Mouse (Mus musculus): ENCODE measurements around the gene Syngr2.
"Not testable (repeated sequence)": the region's sequence is repeated elsewhere in the genome, so short reads cannot be mapped to it uniquely, and the experiment has no call there.

The Syngr2 gene

GRCm38 (mm10) chr11:117829671-117830215 lies 20.3 kb downstream of the Syngr2 start:
- no peak for DNase-seq (ENCODE audit: extremely low spot score, low read depth, low spot score)

DNA sequence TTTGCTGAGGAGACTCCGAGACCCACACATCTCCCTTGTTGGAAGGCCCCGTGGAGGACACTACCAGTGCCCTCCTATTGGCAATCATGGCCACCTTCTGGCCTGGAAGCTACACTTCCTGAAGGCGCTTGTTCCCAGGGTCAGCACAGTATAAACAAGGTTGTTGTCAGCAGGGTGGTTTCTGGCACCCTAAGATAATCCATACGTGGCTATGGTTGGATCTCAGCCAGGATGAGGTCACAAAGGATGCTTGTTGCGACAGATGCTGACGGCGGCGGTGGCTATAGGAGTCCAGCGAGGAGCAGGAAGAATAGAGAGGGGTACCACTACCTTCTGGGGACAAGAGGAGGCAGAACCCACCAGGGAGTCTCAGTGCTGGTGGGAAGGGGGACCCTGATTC lies 20.9 kb downstream of the Syngr2 start:
- no peak for DNase-seq (ENCODE audit: extremely low spot score, low read depth, low spot score)

DNA sequence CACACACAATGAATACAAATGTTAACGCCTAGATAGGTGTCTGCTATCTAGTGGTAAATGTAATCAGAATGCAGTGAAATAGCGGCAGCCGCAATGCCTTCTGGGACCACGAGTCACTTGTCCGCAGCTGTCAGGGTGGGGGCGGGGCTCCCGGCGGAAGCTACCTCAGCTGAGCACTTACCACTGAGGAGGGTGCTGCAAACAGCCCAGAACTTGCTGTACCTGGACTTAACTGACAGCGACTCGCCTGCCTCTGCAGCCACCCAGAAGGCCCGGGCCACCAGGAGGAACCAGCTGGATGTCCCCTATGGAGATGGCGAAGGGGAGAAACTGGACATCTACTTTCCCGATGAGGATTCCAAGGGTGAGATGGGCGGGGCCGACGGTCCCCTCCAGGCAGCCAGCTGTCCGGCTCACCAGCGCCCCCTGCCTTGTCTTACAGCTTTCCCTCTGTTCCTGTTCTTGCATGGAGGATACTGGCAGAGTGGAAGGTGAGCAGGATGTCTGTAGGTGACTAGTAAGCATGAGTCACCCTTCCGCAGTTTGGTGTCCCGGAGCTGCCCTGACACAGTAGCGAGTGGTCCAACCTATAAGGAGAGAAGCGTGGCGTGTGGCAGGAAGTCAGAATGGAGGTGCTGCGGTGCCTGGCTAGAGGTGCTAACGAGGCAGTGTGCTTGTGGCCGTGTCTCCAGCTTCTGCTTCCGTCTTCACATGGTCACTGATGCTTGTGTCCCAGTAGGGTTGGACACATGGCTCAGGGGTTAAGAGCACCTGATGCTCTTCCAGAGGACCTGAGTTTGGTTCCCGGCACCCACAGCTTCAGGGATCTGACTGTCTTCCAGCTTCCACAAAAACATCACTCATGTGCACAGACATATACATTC lies 22.9 kb downstream of the Syngr2 start:
- DNase-seq (ENCODE audit: extremely low spot score, low read depth, low spot score): no peak

DNA sequence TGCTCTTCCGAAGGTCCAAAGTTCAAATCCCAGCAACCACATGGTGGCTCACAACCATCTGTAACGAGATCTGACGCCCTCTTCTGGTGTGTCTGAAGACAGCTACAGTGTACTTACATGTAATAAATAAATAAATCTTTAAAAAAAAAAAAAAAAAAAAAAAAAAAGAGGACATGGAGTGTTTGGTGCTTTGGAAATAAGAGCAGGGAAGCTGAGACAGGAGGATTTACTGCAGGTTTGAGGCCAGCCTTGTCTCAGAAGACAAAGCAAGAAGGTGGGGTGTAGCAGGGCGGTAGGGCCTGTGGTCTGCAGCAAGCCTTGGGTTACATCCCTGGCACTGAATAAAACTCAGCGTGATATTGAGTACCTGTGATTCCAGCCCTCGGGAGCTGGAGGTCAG lies 24.0 kb downstream of the Syngr2 start:
- not testable (repeated sequence) for DNase-seq (ENCODE audit: extremely low spot score, low read depth, low spot score)

GRCm38 (mm10) chr11:117834086-117834485 lies 24.6 kb downstream of the Syngr2 start:
- no peak for DNase-seq (ENCODE audit: extremely low spot score, low read depth, low spot score)

DNA sequence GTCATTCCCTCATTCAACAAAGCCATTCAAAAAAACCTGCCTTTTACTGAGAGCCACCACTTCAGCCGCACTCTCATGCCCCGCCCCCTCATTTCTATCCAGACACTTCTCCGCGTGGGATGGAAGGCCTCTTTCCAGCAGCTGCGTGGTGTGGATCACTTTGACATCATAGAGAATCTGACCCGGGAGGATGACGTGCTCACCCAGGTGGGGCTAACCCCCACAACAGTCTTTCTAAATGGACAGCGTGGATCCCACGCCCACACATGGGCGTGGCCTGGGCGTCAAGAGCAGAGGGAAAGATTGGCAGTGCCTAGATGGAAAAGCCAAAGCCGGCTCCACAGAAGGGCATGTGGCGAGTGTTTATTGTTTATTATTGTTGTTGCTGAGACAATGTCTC lies 26.8 kb downstream of the Syngr2 start:
- DNase-seq (ENCODE audit: extremely low spot score, low read depth, low spot score): no peak

- DNase-seq (ENCODE audit: extremely low spot score, low read depth, low spot score): no peak
Observed at GRCm38 (mm10) chr11:117838572-117838971, 29.1 kb downstream of the Syngr2 start.

- DNase-seq (ENCODE audit: extremely low spot score, low read depth, low spot score): no peak
Observed at GRCm38 (mm10) chr11:117839021-117839420, 29.6 kb downstream of the Syngr2 start.

GRCm38 (mm10) chr11:117840910-117841309 lies 31.4 kb downstream of the Syngr2 start:
- no peak for DNase-seq (ENCODE audit: extremely low spot score, low read depth, low spot score)

GRCm38 (mm10) chr11:117843434-117843833 lies 34.0 kb downstream of the Syngr2 start:
- no peak for DNase-seq (ENCODE audit: extremely low spot score, low read depth, low spot score)

DNA sequence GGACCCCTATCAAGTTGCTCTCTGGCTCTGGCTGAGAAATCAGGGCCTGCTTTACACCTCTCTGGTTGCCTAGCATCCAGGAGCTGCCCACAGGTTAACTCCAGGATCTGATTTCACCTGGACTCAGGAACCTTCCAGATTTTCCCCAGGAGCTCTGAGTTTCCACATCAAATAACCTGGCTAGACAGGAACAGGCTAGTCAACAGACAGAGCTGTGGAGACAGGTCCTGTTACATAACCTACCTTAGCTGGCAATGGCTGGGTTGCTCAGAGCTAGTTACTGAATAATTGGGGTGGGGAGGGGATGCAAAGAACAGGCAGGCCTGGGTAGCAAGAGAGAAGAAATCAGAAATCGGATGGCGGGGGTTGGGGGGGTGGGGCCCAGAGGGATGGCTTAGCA lies 35.5 kb downstream of the Syngr2 start:
- DNase-seq (ENCODE audit: extremely low spot score, low read depth, low spot score): no peak

DNA sequence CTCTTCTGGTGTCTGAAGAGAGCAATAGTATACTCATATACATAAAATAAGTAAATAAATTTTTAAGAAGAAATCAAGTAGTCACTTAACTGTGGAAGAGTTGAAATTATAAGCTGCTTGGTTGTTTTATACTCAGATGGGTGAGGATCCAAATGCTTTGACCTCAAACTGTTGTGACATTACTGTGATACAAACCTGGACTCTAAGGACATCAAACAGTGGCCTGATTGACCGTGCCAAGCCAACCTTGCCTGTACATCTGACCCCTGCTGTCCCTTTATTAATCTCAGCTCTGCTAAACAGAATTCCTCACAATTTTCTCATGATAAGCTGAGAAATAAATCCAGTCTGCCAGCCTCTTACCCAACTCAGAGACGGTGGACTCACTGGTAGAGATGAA lies 36.2 kb downstream of the Syngr2 start:
- no peak for DNase-seq (ENCODE audit: extremely low spot score, low read depth, low spot score)

DNA sequence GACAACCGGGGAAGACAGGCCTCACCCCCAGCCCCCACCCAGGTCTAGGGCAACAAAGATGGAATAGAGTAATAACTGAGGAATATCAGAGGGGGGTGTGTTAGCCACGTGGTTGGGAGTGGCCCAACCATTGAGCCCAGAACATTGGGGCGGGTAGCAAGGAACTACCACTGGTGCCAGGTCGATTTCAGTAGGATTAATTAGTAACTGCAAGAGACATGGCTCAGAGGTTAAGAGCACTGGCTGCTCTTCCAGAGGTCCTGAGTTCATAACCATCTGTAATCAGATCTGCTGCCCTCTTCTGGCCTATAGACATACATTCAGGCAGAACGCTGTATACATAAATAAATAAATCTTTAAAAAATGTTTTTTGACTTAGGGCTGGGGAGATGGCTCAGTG lies 37.2 kb downstream of the Syngr2 start:
- no peak for DNase-seq (ENCODE audit: extremely low spot score, low read depth, low spot score)

DNA sequence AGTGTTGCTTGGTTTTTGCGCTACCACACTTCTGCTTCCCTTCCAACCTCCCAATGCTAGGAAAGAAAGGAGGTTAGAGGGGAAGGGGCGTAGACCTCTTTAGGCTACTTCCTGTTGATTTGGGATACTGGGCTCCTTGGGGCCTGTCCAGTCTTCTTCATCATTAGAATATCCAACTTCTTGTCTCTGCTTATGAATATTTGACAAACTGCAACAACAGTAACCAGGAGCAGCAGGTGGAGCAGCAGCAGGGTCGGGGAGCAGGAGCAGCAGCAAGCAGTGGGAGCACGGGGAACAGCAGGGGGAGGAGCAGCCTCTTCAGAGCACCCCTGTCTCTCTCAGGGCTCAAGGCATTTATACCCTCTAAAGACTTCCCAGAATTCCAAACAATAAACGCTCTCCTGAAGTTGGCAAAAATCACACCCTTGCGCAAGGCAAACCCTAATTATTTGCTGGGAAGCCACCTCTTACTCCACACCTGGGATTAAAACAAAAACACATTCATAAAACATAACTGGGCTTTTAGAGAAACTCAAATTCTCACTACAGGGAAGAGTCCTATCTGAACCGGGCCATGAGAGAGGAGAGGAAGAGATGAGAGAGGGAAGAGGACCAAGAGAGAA lies 38.2 kb downstream of the Syngr2 start:
- no peak for DNase-seq (ENCODE audit: extremely low spot score, low read depth, low spot score)

DNA sequence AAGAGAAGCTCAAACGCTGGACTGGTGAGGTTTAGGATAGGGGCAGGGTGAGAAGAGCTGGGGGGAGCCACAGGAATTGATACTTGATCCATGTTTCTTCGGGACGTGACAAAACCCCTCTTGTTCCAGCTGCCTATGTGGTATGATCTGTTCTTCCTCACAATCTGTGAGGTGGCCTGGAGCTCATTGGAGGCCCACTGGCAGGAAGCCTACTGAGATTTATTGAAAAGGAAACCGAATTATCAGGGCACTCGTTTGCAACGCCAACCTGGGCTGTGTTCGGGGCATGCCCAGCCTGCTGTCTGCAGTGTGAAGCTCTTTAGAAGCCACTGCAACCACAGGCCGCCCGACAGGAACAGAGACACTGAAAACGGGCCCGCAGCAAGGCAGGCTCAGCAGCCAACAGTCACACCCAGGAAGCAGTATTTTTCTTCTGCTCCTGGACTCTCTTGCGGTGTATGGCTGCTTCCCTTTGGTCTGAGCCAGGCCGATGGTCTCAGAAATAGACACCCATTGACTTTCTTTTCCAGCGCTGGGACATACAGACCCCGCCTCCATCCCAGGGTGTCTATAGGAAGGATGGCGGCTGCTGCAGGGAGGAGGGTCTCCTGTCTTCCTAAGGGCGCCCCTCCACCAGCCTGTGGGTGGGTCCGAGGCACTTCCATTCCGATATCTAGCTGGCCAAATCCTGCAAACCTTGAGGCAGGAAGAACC lies 39.0 kb downstream of the Syngr2 start:
- no peak for DNase-seq (ENCODE audit: extremely low spot score, low read depth, low spot score)

DNA sequence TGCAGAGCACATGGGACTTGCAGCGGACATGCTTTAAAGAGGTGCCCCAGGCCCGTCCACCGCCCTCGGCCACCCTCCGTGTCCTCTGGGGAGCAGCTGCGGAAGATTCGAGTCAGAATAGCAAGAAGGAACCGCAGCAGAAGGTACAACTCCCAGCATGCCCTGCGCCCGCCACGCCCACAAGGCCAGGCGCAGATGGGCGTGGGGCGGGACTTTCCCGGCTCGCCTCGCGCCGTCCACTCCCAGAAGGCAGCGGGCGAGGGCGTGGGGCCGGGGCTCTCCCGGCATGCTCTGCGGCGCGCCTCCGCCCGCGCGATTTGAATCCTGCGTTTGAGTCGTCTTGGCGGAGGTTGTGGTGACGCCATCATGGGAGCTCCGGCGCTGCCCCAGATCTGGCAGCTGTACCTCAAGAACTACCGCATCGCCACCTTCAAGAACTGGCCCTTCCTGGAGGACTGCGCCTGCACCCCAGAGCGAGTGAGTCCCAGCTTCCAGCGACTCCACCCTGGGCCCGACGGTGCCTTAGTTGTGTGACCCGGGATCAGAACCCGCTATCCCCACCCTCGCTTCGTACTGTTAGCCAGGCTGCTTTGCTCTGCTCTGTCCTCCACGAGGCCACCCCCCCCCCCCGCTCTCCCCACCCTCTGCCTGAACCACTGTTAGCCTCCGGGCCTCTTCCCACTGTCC lies 39.7 kb downstream of the Syngr2 start, which contains the start of gene Birc5:
TSS of gene Birc5 (plus strand) at position 267 of the 687 bp plus-strand sequence.
- DNase-seq (ENCODE audit: extremely low spot score, low read depth, low spot score): no peak

GRCm38 (mm10) chr11:117852875-117853274 lies 43.4 kb downstream of the Syngr2 start:
- DNase-seq (ENCODE audit: extremely low spot score, low read depth, low spot score): no peak

DNA sequence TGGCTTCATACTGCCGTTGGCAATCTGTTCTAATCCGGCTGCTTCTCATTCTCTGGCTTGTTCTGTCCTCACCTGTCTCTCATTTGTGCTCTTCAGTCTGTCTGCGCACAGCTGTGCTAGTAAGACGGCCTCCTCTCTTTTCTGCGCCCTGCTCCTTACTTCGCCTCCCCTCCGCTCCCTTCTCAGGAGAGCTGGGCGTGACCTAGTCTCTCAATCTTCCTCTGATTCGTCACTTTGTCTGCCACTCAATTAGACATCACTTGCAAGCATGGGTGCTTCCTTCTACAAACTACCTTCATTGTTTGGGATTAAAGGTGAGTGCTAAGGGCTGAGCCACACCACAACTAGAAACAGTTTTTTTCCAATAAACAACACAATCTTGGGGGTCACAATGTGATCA lies 44.8 kb downstream of the Syngr2 start:
- DNase-seq (ENCODE audit: extremely low spot score, low read depth, low spot score): no peak

- DNase-seq (ENCODE audit: extremely low spot score, low read depth, low spot score): no peak
Observed at GRCm38 (mm10) chr11:117855360-117855759, 45.9 kb downstream of the Syngr2 start.

- DNase-seq (ENCODE audit: extremely low spot score, low read depth, low spot score): no peak
Observed at GRCm38 (mm10) chr11:117855975-117856374, 46.5 kb downstream of the Syngr2 start.

DNA sequence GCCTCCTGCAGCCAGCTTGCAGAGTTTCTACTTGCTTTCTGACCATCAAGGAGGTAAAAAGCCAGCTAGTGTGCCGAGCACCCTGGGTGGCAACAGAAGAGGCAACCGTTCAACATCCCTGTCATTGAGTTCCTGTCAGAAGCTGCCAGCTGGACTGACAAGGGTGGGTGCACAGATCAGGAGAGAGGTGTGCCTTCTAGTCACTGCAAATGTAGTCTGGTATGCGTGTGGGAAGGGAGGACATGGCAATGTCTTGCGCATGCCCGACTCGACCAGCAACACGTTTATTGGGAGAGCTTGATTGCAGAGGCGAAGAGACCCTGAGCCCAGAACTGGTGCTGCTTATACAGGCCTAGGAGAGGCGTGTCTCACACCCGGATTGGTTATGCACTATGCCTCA lies 48.0 kb downstream of the Syngr2 start:
- no peak for DNase-seq (ENCODE audit: extremely low spot score, low read depth, low spot score)

Measured in hindlimb bud, embryonic 11.5 days (tissue).